Mouse (Mus musculus) kidney, adult 11 months (tissue): ENCODE measurements at regions not wholly inside any gene's neighbourhood (a gene's known extent, or its start where the extent isn't known, plus 50 kb on each side); places are given as distances from the start of the nearest gene placed in this dataset.

Source experiments
- DNase-seq: peaks from one replicate; pipeline ENCODE4 v3.0.0; 2022

GRCm38 (mm10) chr8:109155489-109155888 lies 338.3 kb upstream of the Pmfbp1 start:
- no peak for DNase-seq

GRCm38 (mm10) chr8:109156016-109156415 lies 337.8 kb upstream of the Pmfbp1 start:
- no peak for DNase-seq

GRCm38 (mm10) chr8:109172701-109173100 lies 321.1 kb upstream of the Pmfbp1 start:
- DNase-seq, result no peak

GRCm38 (mm10) chr8:109185558-109186198 lies 308.1 kb upstream of the Pmfbp1 start:
- peak; percentile 11 for DNase-seq

- no peak for DNase-seq
Measured at GRCm38 (mm10) chr8:109187617-109188016, 306.2 kb upstream of the Pmfbp1 start.

- no peak for DNase-seq
Measured at GRCm38 (mm10) chr8:109214247-109214646, 279.6 kb upstream of the Pmfbp1 start.

GRCm38 (mm10) chr8:109216318-109216717 lies 277.5 kb upstream of the Pmfbp1 start:
- no peak for DNase-seq

- peak; percentile 4 for DNase-seq
Measured at GRCm38 (mm10) chr8:109217326-109217725, 276.5 kb upstream of the Pmfbp1 start.

- DNase-seq, result no peak
Measured at GRCm38 (mm10) chr8:109232281-109233234, 261.3 kb upstream of the Pmfbp1 start.

- DNase-seq, result no peak
Measured at GRCm38 (mm10) chr8:109245526-109245925, 248.3 kb upstream of the Pmfbp1 start.

- no peak for DNase-seq
Measured at GRCm38 (mm10) chr8:109247875-109248274, 246.0 kb upstream of the Pmfbp1 start.

GRCm38 (mm10) chr8:109248356-109248755 lies 245.5 kb upstream of the Pmfbp1 start:
- DNase-seq, result no peak

- no peak for DNase-seq
Measured at GRCm38 (mm10) chr8:109249256-109249655, 244.6 kb upstream of the Pmfbp1 start.

- no peak for DNase-seq
Measured at GRCm38 (mm10) chr8:109249691-109250090, 244.1 kb upstream of the Pmfbp1 start.

GRCm38 (mm10) chr8:109250551-109250950 lies 243.3 kb upstream of the Pmfbp1 start:
- DNase-seq, result no peak

- no peak for DNase-seq
Measured at GRCm38 (mm10) chr8:109251360-109251798, 242.4 kb upstream of the Pmfbp1 start.

GRCm38 (mm10) chr8:109252404-109252803 lies 241.4 kb upstream of the Pmfbp1 start:
- DNase-seq, result no peak

GRCm38 (mm10) chr8:109279129-109279528 lies 214.7 kb upstream of the Pmfbp1 start:
- no peak for DNase-seq

GRCm38 (mm10) chr8:109280540-109280939 lies 213.3 kb upstream of the Pmfbp1 start:
- DNase-seq, result no peak

GRCm38 (mm10) chr8:109281598-109281997 lies 212.2 kb upstream of the Pmfbp1 start:
- DNase-seq, result no peak

- DNase-seq, result no peak
Measured at GRCm38 (mm10) chr8:109310670-109311386, 183.0 kb upstream of the Pmfbp1 start.

- no peak for DNase-seq
Measured at GRCm38 (mm10) chr8:109311484-109312210, 182.2 kb upstream of the Pmfbp1 start.

GRCm38 (mm10) chr8:109312731-109313130 lies 181.1 kb upstream of the Pmfbp1 start:
- no peak for DNase-seq
